8 mouse cellular contexts compared by ENCODE assay signal in the genomic region with DNA sequence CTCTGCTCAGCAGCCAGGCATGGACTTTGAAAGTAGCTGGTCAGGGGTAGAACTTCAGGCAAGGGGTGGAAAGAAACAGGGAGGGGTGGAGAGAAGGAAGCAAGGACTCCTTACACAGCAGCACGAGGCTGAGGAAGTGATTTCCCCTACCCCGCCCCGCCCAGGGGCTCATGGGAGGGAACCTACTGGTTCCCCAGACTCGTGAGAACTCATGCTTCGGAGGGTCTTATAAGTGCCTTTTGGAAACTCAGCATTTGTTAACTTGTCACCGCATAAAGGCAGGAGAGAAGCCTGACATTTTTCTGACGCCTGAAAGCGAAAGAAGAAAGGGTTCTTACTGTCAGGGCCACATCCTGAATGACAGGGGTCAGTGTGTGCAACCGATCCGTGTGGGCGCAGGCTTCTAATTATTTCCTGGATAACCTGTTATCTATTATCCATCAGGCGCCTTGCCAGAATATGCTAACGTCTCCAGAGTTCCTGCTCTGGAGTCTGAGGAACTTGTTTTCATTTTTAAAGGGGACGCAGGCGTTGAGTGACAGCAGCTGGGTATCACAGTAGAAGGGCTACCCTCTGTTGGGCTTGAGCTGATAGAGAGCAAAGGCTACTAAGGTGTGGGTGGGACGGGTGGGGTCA.
DNase-seq lines count a peak whose midpoint lies in the region; ATAC-seq and TF ChIP-seq lines count a peak whose summit lies in the region.

No protein-coding gene starts in this region.

- DNase-seq in CD4-positive helper T cell, adult 2 months (ENCODE audit: low read depth, low spot score): peak; percentile 60
- DNase-seq in R1 (ENCODE audit: low read depth, low spot score): peak; percentile 31
- peak; percentile 59 to 70 for DNase-seq in heart, adult 2 months
- peak; percentile 65 for DNase-seq in kidney, adult 18-20 months
- DNase-seq in spleen, postnatal 36 days (ENCODE audit: low spot score in 2 of 2): peak; percentile 62 to 77
- DNase-seq in left cerebral cortex, adult 11 months (ENCODE audit: low spot score): no peak
- no peak for DNase-seq in right cerebral cortex, postnatal 10 days (ENCODE audit: low spot score in 2 of 2)

- peak overlapping the region; percentile 46 for H3K4me2 ChIP-seq in lung, embryonic 15.5 days

- H3K9ac ChIP-seq in heart, adult 2 months (ENCODE audit: low read depth, low read length): no peak overlapping the region
- H3K9ac ChIP-seq in lung, embryonic 15.5 days: no peak overlapping the region

- no peaks in the 10 kb centered on the region for H3K79me2 ChIP-seq in heart, adult 2 months (replicated peaks; ENCODE audit: control insufficient read depth, insufficient read depth, low read length)

- 11% methylated on average over 16 of the region's 16 CpGs for WGBS in heart, adult 2 months
- WGBS in lung, embryonic 15.5 days: 18% methylated on average over 16 of the region's 16 CpGs

- TF ChIP-seq EP300 in heart, adult 2 months (IDR thresholded peaks at IDR 0.05; ENCODE audit: insufficient read depth, low read depth, low read length): 0 out of 2 replicates have a peak, but pooled peaks have one; percentile 34

- peak overlapping the region; percentile 40 for H3K4me3 ChIP-seq in heart, adult 2 months
- H3K4me3 ChIP-seq in lung, embryonic 15.5 days: peak overlapping the region; percentile 18; the same call in 1 of the 2 replicates

- peaks cover 10% of the 10 kb centered on the region for H3K4me1 ChIP-seq in heart, adult 2 months (ENCODE audit: control insufficient read depth, insufficient read depth, low read length)
- peaks cover 10% of the 10 kb centered on the region; the same call in 1 of the 2 replicates for H3K4me1 ChIP-seq in lung, embryonic 15.5 days

- ATAC-seq in lung, embryonic 15.5 days (ENCODE audit: borderline replicate concordance, extremely low read depth, low FRiP score, low TSS enrichment): peak; percentile 62; the same call in 1 of the 2 replicates

- no peaks in the 10 kb centered on the region for H3K36me3 ChIP-seq in heart, adult 2 months (ENCODE audit: control insufficient read depth, insufficient read depth, low read length)
- H3K36me3 ChIP-seq in lung, embryonic 15.5 days: no peaks in the 10 kb centered on the region

- H3K27ac ChIP-seq in heart, adult 2 months: peak overlapping the region; percentile 77
- H3K27ac ChIP-seq in lung, embryonic 15.5 days: 0 out of 2 replicates have a peak overlapping the region, but pooled peaks have one; percentile 15

- no peak for TF ChIP-seq CTCF in heart, adult 2 months (IDR thresholded peaks at IDR 0.05)

- no peak for TF ChIP-seq POLR2A in heart, adult 2 months (IDR thresholded peaks at IDR 0.05; ENCODE audit: insufficient read depth, low read depth, low read length)

- no peaks in the 10 kb centered on the region for H3K27me3 ChIP-seq in heart, adult 2 months (ENCODE audit: control insufficient read depth, insufficient read depth, low read length)
- H3K27me3 ChIP-seq in lung, embryonic 15.5 days: no peaks in the 10 kb centered on the region

- intact Hi-C loops in heart, adult 2 months (cut with DNase I): no loop called here

- H3K9me3 ChIP-seq in lung, embryonic 15.5 days: no peaks in the 10 kb centered on the region

Comparison
In these comparisons a context has a peak if more than half of its experiments do, and no peak if none do; other contexts are left out.
1. DNase-seq: peak in CD4-positive helper T cell, adult 2 months (single experiment), R1 (single experiment), heart, adult 2 months (2 of 2), kidney, adult 18-20 months (single experiment) and spleen, postnatal 36 days (2 of 2); none in left cerebral cortex, adult 11 months (single experiment) and right cerebral cortex, postnatal 10 days (0 of 2).